Mouse (Mus musculus) brown adipose tissue, adult 24 weeks (tissue): ENCODE measurements around the gene Srrd. TPM values are rescaled to one million over a fixed set of nuclear protein-coding genes. Genes with fewer than 3 reads are reported as not detected.
A peak's percentile ranks its signal among the peaks of the same experiment; 100 is the strongest.
"Not testable (repeated sequence)": the region's sequence is repeated elsewhere in the genome, so short reads cannot be mapped to it uniquely, and the experiment has no call there.

Experiments
- H3K27ac ChIP-seq: fragments of 200-500 bp; replicated peaks from 2 replicates; pipeline ENCODE4 v1.5.1; 2012; ENCODE audit warnings: low read depth, mild to moderate bottlenecking, low read length
- H3K4me1 ChIP-seq: fragments of 200-500 bp; 2 replicates; pipeline ENCODE4 v1.6.1; 2012; ENCODE audit warnings: low read length, mixed read lengths; ENCODE audit not compliant: control insufficient read depth, insufficient read depth, insufficient read length
- H3K4me3 ChIP-seq: fragments of 200-500 bp; 2 replicates; pipeline ENCODE4 v1.5.1; 2012; ENCODE audit warnings: low read depth, mild to moderate bottlenecking, low read length, moderate library complexity; ENCODE audit not compliant: insufficient read depth
- polyA plus RNA-seq: library from polyadenylated mRNA; stranded (reverse); fragments of >200 nt; gene quantifications from 2 replicates; pipeline ENCODE4 v1.2.4, GENCODE M21; 2012; ENCODE audit not compliant: missing spikeins, insufficient read depth, insufficient read length

Srrd gene
- polyA plus RNA-seq, 1 experiment = 14.3 TPM

DNA sequence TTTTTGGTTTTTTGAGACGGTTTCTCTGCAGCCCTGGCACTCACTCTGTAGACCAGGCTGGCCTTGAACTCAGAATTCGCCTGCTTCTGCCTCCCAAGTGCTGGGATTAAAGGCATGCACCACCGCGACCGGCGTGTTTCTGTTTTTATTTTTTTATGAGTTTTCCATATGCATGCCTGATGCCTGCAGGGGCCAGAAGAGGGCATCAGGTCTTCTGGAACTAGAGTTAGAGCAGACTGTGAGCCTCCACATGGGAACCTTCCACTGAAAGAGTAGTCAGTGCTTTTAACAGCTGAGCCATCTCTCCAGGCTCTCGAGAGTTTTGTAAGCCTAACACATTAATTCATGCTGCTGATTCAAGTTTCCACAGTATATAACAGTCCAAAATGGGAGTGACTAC is 3.6 kb downstream of the Srrd start:
- H3K27ac ChIP-seq = no peak overlapping the region
- no peaks in the 10 kb centered on the region for H3K4me1 ChIP-seq
- no peak overlapping the region for H3K4me3 ChIP-seq

DNA sequence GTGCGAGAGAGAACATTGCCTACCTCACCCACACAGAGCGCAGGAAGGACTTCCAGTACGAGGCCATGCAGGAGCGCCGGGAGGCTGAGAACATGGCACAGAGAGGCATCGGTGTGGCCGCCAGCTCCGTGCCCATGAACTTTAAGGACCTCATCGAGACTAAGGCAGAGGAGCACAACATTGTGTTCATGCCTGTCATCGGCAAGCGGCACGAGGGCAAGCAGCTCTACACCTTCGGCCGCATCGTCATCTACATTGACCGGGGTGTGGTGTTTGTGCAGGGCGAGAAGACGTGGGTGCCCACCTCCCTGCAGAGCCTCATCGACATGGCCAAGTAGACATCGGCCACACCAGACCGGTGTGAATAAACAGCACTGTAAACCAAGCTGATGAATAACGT is 5.8 kb downstream of the Srrd start:
- H3K4me1 ChIP-seq = no peaks in the 10 kb centered on the region
- no peak overlapping the region for H3K27ac ChIP-seq
- no peak overlapping the region for H3K4me3 ChIP-seq

DNA sequence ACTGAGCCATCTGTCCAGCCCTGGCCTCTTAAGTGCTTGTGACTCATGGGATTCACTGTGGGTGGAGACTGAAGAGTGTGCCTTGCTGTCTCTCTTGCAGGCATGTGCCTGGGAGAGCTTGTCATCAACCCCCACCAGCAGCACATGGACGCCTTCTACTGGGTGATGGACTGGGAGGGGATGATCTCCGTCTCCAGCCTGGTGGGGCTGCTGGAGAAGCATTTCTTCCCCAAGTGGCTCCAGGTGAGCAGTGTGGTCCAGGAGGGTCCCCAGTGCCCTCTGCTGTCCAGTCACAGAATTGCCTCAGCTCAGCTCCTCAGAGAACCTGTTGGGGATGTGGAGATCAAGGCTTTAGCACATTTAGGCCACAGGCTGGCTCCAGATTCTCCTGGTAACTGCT is 7.4 kb downstream of the Srrd start:
- H3K4me3 ChIP-seq = no peak overlapping the region
- H3K4me1 ChIP-seq = no peaks in the 10 kb centered on the region
- no peak overlapping the region for H3K27ac ChIP-seq

DNA sequence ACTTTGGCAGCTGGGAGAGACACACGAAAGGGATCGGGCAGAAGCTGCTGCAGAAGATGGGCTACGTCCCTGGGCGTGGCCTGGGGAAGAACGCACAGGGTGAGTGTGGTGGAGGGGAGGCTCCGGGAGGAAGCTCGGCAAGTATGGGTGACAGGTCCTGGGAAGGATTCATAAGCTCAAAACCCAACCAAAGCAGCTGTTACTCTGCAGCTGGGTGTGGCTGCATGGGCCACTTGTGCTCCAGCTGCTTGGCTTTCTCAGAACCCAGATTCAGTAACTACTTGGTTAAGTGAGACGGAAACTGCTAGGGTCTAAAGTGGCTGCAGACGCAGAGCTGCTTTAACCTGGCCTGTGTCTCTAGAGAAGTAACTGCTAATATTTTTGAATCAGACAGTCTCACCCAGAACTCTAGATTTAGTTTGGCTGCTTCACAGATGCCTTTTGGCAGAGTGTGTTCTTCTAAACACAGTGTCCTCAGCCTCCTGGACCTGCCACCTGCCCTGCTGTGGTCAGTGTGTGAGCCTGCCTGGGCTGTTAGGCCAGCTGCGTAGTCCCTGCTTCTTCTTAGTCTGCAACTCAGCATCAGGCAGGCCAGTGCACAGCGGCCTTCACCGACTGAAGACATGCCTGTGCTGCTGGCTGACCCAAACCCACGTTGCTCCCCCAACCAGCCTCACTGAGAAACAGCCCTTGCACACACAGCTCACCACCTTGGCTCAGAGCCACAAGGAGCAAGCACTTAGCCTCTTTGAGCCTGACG is 12.9 kb downstream of the Srrd start:
- H3K4me1 ChIP-seq = peaks cover 6% of the 10 kb centered on the region; the same call in 1 of the 2 replicates
- H3K4me3 ChIP-seq = no peak overlapping the region
- no peak overlapping the region for H3K27ac ChIP-seq

DNA sequence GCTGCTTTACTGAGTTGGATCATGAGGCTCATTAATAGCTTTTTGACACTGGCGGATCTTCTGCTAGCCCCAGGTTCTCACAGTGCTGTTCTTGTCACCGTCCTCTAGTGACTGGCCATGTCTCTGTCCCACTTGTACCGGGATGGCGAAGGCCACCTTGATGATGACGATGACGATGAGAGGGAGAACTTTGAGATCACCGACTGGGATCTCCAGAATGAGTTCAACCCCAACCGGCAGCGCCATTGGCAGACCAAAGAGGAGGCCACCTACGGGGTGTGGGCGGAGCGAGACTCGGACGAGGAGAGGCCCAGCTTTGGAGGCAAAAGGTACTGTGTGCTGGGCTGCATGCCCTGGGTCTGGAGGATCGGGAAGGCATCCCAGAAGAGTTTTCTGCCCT is 15.0 kb downstream of the Srrd start:
- no peak overlapping the region for H3K27ac ChIP-seq
- peaks cover 6% of the 10 kb centered on the region; the same call in 1 of the 2 replicates for H3K4me1 ChIP-seq
- H3K4me3 ChIP-seq = 0 out of 2 replicates have a peak overlapping the region, but pooled peaks have one; percentile 0

DNA sequence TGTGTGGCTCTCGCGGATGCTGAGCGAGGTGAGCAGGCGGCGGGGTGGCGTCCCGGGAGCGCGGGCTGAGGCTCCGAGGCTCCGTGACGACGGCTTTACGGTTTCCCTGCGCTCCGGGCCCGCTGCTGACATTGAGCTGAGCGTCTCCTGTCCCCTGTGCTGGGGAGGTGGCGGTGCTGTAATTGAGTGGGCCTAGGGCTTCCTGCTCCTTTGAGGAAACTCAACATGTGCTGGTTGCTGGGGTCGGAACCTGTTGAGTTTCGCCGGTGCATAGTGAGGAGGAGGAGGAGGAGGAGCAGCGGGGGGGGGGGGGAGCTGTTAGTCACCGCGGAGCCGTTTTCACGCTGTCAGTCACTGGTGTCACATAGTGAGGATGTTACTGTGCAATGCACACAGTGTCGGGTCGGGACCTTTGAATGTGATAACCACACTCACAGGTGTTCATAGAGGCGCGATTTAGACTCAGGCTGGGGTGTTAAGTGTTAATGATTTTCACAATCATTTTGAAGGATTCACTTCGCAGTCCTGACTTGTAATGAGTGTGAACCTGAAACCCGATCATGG is 16.3 kb downstream of the Srrd start:
- Histone ChIP-seq H3K4me1 (peaks cover 6% of the 10 kb centered on the region; the same call in 1 of the 2 replicates), H3K27ac (peak overlapping the region; percentile 86), H3K4me3 (peak overlapping the region; percentile 97)

DNA sequence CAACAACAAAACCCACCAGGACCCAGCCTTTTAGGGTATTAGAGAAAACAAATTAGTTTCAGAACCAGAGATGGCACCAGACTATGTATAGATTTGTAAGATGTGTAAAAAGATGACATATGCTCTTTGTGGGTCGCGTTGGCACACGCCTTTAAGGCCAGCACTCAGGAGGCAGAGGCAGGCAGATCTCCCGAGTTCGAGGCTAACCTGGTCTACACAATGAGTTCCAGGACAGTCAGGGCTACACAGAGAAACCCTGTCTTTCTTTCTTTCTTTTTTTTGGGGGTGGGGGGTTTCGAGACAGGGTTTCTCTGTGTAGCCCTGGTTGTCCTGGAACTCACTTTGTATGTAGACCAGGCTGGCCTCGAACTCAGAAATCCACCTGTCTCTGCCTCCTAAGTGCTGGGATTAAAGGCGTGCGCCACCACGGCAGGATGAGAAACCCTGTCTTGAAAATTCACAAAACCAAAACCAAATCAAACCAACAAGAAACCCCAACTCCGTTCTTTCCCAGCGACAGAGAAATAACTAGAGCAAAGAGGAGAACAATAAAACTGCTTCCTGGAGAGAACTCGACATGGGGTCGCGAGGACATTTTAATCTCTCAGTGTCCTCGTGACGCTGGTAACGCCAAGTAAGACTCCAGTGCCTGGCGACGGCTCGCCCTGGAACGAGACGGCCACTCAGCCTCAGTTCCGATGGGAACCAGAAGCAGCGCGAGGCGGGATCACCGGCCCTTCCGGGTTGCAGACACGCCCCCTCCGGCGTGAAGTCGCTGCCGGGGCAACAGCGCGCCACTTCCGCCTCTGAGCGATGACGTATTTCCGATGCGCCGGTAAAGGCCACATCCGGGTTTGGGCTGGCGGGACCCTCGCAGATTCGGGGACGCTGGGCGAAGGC is 17.0 kb downstream of the Srrd start, which contains the start of gene Tfip11:
Gene Tfip11 (plus strand): TSS at position 813 of the 900 bp plus-strand sequence.
- Histone ChIP-seq H3K27ac (peak within 1 kb of the TSS; percentile 93), H3K4me1 (peaks cover 6% of the 10 kb centered on the region; the same call in 1 of the 2 replicates), H3K4me3 (peak within 1 kb of the TSS; percentile 97)

DNA sequence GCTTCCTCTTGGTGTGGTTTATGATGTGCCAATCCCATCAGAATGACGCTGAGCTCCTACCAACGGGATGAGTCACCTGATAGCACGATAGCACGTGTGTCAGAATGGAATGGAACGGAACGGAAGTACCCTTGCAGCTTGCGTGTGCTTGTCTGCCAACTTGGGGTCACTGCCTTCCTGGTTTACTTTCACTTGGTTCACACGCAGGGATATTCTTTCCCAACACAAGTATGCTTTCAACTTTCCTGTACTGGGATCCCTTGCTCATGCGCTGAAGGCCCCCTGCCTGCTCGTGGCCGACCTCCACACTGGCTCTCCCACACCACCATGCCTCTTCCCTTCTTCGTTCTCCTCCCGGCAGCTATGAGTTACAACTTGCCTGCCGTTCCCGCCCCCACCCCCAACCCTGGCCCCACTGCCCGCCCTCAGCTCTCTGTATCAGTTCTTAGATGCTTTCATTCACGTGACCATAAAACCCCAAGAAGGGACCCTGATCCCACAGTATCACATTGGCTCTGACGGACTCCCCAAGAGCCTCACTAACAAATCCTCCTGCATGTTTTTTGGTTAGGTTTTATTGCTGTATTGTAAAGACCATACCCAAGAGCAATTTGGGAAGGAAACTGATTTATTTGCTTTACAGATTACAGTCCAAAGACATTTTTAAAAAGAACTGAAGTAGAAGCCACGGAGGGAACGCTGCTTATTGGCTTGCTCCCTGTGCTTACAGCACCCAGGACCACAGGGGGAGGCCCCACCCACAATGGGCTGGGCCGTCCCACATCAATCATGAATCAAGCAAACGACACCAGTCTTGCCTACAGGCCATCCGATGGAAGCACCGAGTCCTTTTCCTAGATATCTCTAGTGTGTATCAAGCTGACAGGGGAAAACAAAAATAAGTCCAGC is 17.9 kb downstream of the Srrd start:
- Histone ChIP-seq H3K4me3 (peak overlapping the region; percentile 77), H3K4me1 (peaks cover 6% of the 10 kb centered on the region; the same call in 1 of the 2 replicates), H3K27ac (peak overlapping the region; percentile 93; the same call in 1 of the 2 replicates)

DNA sequence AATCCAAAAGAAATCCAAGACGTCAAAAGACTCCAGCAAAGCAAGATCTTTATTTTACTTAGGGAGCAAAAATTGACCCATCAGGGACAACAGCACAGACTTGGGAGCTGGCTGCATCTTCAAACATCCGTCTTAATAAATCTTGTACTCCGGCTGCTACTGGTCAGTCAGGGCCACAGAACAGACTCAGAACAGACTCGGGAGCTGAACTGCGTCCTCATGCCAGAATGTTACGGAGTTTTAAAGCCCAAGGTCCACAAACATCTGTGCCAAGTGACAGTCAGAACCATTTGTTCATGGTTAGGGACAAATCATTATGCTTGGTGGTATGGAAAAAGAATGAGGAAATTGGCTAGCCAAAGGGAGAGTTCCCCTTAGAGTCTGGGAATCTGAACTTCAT is 19.6 kb downstream of the Srrd start:
- H3K27ac ChIP-seq = no peak overlapping the region
- H3K4me3 ChIP-seq = no peak overlapping the region
- H3K4me1 ChIP-seq = peaks cover 6% of the 10 kb centered on the region; the same call in 1 of the 2 replicates

DNA sequence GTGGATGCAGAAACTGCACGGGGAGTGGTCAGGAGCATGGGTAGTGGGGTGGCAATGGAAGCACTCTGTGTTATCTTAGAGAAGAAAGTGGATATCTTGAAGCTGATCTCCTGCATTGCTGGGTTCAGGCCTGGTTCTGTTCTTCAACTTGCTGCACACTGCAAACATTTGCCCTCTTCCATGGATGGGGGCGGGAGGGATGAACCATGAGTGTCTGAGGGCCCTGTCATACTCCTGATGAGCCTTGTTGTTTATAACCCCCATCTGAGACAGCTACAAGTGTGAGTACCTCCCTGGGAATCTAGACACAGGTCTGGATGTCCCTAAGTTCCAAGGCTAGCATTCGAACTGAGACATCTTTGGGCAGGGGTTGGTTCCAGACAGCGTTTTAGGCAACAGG is 21.5 kb downstream of the Srrd start:
- H3K4me1 ChIP-seq = peaks cover 6% of the 10 kb centered on the region; the same call in 1 of the 2 replicates
- H3K27ac ChIP-seq = no peak overlapping the region
- H3K4me3 ChIP-seq = no peak overlapping the region

DNA sequence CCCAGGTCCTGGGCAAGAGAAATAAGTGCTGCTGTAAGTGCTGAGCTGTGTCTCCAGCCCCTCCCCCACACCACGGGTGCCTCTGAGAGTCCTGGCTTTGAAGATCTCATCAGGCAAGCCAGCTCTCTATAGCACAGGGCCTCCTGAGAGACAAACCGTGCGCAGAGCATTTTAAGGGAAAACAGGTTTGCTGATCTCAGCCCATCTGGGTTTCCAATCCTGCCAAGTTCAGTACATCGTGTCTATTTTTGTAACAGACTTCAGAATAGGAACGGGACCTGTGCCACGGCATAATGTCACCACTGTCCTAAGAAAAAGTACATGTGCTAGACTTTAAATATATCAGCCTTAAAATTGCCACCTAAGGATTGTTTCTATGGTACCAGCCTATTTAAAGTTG is 21.9 kb downstream of the Srrd start:
- Histone ChIP-seq H3K4me3 (no peak overlapping the region), H3K27ac (no peak overlapping the region), H3K4me1 (peaks cover 6% of the 10 kb centered on the region; the same call in 1 of the 2 replicates)

DNA sequence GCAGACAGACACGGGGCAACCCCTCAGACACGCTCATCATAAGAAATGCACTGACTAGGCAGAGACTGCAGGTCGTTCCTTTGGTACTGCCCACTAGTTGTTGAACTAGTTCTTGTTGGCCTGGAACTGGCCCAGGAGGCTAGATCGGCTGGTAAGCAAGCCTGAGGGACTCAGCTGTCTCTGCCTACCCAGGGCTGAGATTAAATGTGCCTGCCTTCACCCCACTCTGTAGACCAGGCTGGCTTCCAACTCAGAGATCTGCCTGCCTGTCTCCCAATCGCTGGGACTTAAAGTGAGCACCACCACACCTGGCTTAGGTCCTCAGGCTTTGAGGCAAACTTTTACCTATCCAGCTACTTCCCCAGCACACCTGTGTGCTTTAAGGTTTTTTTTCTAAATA is 22.5 kb downstream of the Srrd start:
- H3K4me3 ChIP-seq = no peak overlapping the region
- H3K27ac ChIP-seq = no peak overlapping the region
- peaks cover 4% of the 10 kb centered on the region; the same call in 1 of the 2 replicates for H3K4me1 ChIP-seq

DNA sequence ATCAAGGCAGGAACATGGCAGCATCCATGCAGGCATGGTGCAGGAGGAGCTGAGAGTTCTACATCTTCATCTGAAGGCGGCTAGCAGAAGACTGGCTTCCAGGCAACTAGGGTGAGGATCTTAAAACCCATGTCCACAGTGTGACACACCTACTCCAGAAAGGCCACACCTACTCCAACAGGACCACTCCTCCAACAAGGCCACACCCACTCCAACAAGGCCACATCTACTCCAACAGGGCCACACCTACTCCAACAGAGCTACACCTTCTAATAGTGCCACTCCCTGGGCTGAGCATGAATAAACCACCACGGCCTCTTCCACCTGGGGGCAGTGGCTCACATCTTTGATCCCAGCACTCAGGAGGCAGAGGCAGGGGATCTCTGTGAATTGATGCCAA is 23.5 kb downstream of the Srrd start:
- H3K27ac ChIP-seq, H3K4me3 ChIP-seq, H3K4me1 ChIP-seq: not testable (repeated sequence)

DNA sequence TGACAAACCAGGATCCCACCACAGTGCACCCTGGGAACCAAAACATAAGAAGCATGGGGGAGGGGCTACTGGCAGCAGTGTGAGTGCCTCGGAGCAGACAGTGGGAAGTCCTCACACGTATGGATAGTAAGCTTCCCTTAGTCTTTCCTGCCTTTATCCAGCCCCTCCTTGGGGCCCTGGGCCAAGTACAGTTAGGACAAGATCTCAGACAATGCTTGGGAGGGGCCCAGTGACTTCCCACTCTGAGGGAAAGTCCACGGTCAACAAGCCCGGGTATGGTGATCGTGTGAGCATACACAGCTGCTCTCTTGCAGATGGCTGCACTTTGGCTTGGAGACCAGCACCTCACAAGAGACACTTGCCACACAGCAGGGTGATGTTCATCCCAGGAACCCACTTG is 25.5 kb downstream of the Srrd start:
- H3K27ac ChIP-seq = peak overlapping the region; percentile 73
- H3K4me3 ChIP-seq = no peak overlapping the region
- H3K4me1 ChIP-seq = no peaks in the 10 kb centered on the region
